Mouse (Mus musculus): ENCODE measurements at regions not wholly inside any gene's neighbourhood (a gene's known extent, or its start where the extent isn't known, plus 50 kb on each side); places are given as distances from the start of the nearest gene placed in this dataset.
A peak's percentile ranks its signal among the peaks of the same experiment; 100 is the strongest.

DNA sequence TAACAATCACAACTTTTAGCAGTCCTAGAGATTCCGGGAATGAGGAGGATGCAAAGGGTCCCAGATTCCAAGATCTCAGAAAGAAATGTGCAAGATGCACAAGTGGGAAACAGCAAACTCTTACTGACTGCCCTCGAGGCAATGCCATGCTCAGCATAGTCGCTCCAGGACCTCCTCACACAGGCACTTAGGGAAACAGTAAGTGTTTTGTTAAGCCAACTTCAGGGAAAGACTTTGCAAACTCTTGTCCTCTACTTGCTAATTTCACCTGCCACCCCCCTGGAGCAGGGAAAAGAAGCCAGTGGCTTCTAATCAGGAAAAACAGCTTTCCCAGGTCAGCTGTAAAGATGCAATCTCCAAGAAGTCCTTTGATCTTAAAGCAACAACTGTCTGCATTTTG is 361.4 kb upstream of the Tenm4 start:
- TF ChIP-seq CTCF (conservative IDR thresholded peaks at IDR 0.05; ENCODE audit: low read length) (no peak), POU5F1 (IDR thresholded peaks at IDR 0.05; ENCODE audit: borderline replicate concordance, low read length) (no peak), NANOG (IDR thresholded peaks at IDR 0.05; ENCODE audit: borderline replicate concordance, low read length) (peak; percentile 83)
- peaks cover 49% of the 10 kb centered on the region for H3K4me1 ChIP-seq (replicated peaks; ENCODE audit: low read depth, low read length)
- H3K36me3 ChIP-seq (ENCODE audit: insufficient read depth, low read length), result no peaks in the 10 kb centered on the region
- no peak overlapping the region for H3K4me3 ChIP-seq (replicated peaks; ENCODE audit: low read length)
- H3K9me3 ChIP-seq (ENCODE audit: low read length), result no peaks in the 10 kb centered on the region
- peaks cover 9% of the 10 kb centered on the region; the same call in 1 of the 2 replicates for H3K27me3 ChIP-seq (ENCODE audit: insufficient read depth, low read length)

DNA sequence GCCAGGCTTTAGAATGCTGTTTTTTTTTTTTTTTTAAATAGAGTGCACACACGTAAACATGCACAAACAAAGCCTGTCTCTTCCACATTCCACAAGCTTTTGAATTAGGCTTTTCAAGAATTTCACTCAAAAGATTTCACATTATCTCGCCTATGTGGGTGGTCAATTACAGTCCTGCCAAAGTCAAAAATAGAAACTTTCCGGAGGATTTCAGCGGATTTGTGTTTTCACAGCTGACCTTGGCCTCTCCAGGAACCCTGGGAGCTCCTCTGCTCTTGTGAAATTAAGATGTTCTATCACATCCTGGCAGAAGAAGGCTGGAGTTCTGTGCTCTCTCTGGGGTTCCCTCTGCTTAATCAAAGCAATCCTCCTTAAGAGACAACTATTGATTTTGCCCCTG is 360.9 kb upstream of the Tenm4 start:
- TF ChIP-seq POU5F1 (IDR thresholded peaks at IDR 0.05; ENCODE audit: borderline replicate concordance, low read length), result no peak
- no peak for TF ChIP-seq CTCF (conservative IDR thresholded peaks at IDR 0.05; ENCODE audit: low read length)
- TF ChIP-seq NANOG (IDR thresholded peaks at IDR 0.05; ENCODE audit: borderline replicate concordance, low read length), result no peak
- peaks cover 9% of the 10 kb centered on the region; the same call in 1 of the 2 replicates for H3K27me3 ChIP-seq (ENCODE audit: insufficient read depth, low read length)

DNA sequence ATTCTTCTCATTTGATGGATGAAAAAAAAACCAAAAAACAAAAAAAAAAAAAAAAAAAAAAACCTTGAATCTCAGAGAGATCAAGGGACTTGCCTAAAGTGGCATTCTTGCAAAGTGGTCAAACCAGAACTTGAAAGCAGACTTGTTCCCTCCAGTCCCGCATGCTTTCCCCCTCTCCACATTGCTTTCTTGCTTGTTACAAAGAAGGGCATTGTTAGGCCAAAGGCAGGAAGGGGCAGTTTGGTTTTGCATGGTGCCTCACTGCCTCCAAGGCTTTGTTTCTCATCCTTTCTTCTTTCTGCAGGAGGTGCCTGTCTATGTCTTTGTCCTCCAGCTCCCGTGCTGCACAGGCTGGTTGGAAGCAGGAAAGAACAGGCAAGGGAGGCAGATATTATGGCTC is 356.2 kb upstream of the Tenm4 start:
- H3K27me3 ChIP-seq (ENCODE audit: insufficient read depth, low read length), result peaks cover 6% of the 10 kb centered on the region; the same call in 1 of the 2 replicates
- peaks cover 36% of the 10 kb centered on the region for H3K4me1 ChIP-seq (replicated peaks; ENCODE audit: low read depth, low read length)
- no peaks in the 10 kb centered on the region for H3K9me3 ChIP-seq (ENCODE audit: low read length)
- H3K36me3 ChIP-seq (ENCODE audit: insufficient read depth, low read length), result no peaks in the 10 kb centered on the region
- TF ChIP-seq CTCF (conservative IDR thresholded peaks at IDR 0.05; ENCODE audit: low read length), result no peak
- no peak for TF ChIP-seq POU5F1 (IDR thresholded peaks at IDR 0.05; ENCODE audit: borderline replicate concordance, low read length)
- TF ChIP-seq NANOG (IDR thresholded peaks at IDR 0.05; ENCODE audit: borderline replicate concordance, low read length), result no peak
- no peak overlapping the region for H3K4me3 ChIP-seq (replicated peaks; ENCODE audit: low read length)

More for the DNA sequence above, 360.9 kb upstream of the Tenm4 start:
- H3K4me3 ChIP-seq (replicated peaks; ENCODE audit: low read length), result no peak overlapping the region
- peaks cover 53% of the 10 kb centered on the region for H3K4me1 ChIP-seq (replicated peaks; ENCODE audit: low read depth, low read length)
- no peaks in the 10 kb centered on the region for H3K9me3 ChIP-seq (ENCODE audit: low read length)
- no peaks in the 10 kb centered on the region for H3K36me3 ChIP-seq (ENCODE audit: insufficient read depth, low read length)

DNA sequence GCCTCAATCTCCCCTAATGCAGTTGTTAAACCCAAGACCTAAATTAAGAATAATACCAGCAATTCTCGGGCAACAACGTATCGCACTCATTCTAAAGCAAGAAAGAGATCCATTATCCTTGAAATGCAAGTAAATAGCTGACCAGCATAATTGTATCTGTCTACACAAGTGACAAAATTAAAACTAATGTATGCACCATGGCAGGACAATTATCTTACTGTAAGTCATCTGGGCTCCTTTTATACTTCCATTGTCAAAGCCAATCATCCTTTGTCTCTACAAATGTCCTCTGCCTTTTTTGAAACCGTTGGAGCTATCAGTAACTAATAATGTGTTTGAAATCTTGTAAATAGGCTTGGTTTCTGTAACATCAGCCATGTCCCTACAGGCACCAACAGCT is 347.5 kb upstream of the Tenm4 start:
- Histone ChIP-seq H3K27me3 (ENCODE audit: insufficient read depth, low read length) (0 out of 2 replicates have a peak, but pooled peaks cover 9% of the 10 kb centered on the region), H3K4me1 (replicated peaks; ENCODE audit: low read depth, low read length) (no peaks in the 10 kb centered on the region), H3K36me3 (ENCODE audit: insufficient read depth, low read length) (no peaks in the 10 kb centered on the region), H3K9me3 (ENCODE audit: low read length) (no peaks in the 10 kb centered on the region), H3K4me3 (replicated peaks; ENCODE audit: low read length) (no peak overlapping the region)
- no peak for TF ChIP-seq POU5F1 (IDR thresholded peaks at IDR 0.05; ENCODE audit: borderline replicate concordance, low read length)
- no peak for TF ChIP-seq NANOG (IDR thresholded peaks at IDR 0.05; ENCODE audit: borderline replicate concordance, low read length)

DNA sequence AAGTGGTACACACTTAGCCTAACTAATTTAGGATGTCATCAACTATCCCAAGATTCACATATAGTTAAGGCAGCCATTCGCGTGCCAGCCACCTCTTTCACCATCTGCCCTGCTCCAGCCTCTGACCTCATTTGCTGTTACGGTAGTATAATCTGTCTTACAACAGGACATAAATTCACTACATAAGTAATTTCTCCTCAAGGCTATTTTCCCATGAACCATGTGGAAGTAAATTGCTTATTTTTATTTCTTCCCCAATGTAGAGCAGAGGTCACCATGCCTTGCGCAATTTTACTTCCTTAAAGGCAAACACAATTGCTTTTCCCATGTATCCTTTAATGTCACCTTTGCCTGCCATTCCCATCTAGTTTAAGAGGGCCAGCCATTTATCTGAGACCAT is 341.2 kb upstream of the Tenm4 start:
- no peak for TF ChIP-seq NANOG (IDR thresholded peaks at IDR 0.05; ENCODE audit: borderline replicate concordance, low read length)
- no peak for TF ChIP-seq POU5F1 (IDR thresholded peaks at IDR 0.05; ENCODE audit: borderline replicate concordance, low read length)
- no peak for TF ChIP-seq CTCF (conservative IDR thresholded peaks at IDR 0.05; ENCODE audit: low read length)
- H3K9me3 ChIP-seq (ENCODE audit: low read length), result no peaks in the 10 kb centered on the region
- no peaks in the 10 kb centered on the region for H3K4me1 ChIP-seq (replicated peaks; ENCODE audit: low read depth, low read length)
- no peaks in the 10 kb centered on the region for H3K36me3 ChIP-seq (ENCODE audit: insufficient read depth, low read length)
- H3K4me3 ChIP-seq (replicated peaks; ENCODE audit: low read length), result no peak overlapping the region
- peaks cover 2% of the 10 kb centered on the region; the same call in 1 of the 2 replicates for H3K27me3 ChIP-seq (ENCODE audit: insufficient read depth, low read length)

DNA sequence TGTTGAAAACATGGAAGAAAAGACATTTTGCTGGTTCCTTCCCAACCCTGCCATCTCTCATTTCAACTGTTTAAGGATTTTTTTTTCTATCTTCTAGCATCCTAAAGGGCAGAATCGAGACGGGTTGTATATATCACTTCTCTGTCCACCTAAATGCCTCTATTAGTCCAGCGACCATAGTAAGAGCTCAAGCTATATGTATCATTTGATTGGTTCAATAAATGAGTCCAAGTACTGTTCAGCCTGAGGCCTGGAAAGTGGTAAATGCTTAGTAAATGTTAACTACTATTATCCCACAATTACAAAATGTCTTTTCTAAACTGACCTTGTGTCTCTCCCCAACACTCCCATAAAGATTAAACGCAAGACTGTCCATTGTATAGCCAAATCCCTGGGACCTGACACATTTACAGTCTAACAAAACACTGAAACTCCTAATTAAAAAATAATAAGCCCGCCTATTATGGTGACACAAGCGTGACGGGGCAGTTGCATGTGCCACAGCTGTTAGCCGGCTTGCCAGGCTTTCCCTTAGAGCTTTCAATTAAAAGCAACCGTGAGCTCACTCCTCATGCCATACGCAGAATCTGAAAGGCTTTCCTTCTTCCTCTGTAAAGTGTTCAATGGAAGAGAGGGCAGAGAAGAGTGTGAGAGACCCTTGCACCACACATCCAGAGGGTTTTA is 336.7 kb upstream of the Tenm4 start:
- Histone ChIP-seq H3K27me3 (ENCODE audit: insufficient read depth, low read length) (peaks cover 2% of the 10 kb centered on the region; the same call in 1 of the 2 replicates), H3K4me1 (replicated peaks; ENCODE audit: low read depth, low read length) (no peaks in the 10 kb centered on the region), H3K9me3 (ENCODE audit: low read length) (no peaks in the 10 kb centered on the region), H3K36me3 (ENCODE audit: insufficient read depth, low read length) (no peaks in the 10 kb centered on the region), H3K4me3 (replicated peaks; ENCODE audit: low read length) (no peak overlapping the region)
- TF ChIP-seq CTCF (conservative IDR thresholded peaks at IDR 0.05; ENCODE audit: low read length), result no peak
- TF ChIP-seq NANOG (IDR thresholded peaks at IDR 0.05; ENCODE audit: borderline replicate concordance, low read length), result no peak
- TF ChIP-seq POU5F1 (IDR thresholded peaks at IDR 0.05; ENCODE audit: borderline replicate concordance, low read length), result no peak

DNA sequence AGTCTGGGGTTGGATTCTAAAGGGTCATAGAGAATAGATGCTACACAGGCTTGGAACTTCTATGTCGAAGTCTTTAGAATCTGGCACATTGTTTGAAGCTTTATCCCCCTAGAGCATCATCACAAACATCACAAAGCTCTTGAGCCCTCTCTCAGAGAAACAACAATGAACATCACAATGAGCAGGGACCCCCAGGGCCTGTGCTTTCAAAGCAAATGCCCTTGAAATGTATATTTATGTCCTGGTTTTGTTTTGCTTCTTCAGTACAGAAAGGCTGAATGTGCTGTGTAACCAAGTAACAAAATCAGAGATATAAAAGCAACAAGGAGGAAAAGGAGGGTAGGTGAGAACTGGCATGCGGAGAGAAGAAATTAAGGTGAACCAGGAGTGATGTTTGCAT is 330.6 kb upstream of the Tenm4 start:
- peaks cover 4% of the 10 kb centered on the region; the same call in 1 of the 2 replicates for H3K4me1 ChIP-seq (replicated peaks; ENCODE audit: low read depth, low read length)
- no peak overlapping the region for H3K4me3 ChIP-seq (replicated peaks; ENCODE audit: low read length)
- no peaks in the 10 kb centered on the region for H3K36me3 ChIP-seq (ENCODE audit: insufficient read depth, low read length)
- no peak for TF ChIP-seq POU5F1 (IDR thresholded peaks at IDR 0.05; ENCODE audit: borderline replicate concordance, low read length)
- peak; percentile 69; the same call in 1 of the 2 replicates for TF ChIP-seq NANOG (IDR thresholded peaks at IDR 0.05; ENCODE audit: borderline replicate concordance, low read length)
- no peaks in the 10 kb centered on the region for H3K27me3 ChIP-seq (ENCODE audit: insufficient read depth, low read length)
- no peaks in the 10 kb centered on the region for H3K9me3 ChIP-seq (ENCODE audit: low read length)

DNA sequence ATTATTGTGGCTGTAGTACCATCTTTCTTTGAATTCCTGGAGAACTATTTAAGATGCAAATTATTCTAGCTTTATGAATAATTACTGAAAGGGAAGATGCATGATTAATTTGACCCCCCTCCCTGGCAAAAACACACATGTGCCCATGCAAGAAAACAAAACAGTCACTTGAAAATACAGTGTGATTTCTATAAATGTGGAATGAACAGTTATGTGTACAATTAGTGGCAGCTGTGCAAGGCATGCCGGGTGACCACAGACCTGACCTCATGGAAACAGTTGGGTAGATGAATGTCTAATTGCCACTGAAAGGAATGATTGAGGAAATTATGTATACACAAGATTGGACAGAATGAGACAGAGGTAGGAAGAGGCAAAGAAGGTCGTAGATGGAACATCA is 321.2 kb upstream of the Tenm4 start:
- Histone ChIP-seq H3K4me1 (replicated peaks; ENCODE audit: low read depth, low read length) (no peaks in the 10 kb centered on the region), H3K36me3 (ENCODE audit: insufficient read depth, low read length) (no peaks in the 10 kb centered on the region), H3K27me3 (ENCODE audit: insufficient read depth, low read length) (peaks cover 3% of the 10 kb centered on the region; the same call in 1 of the 2 replicates), H3K4me3 (replicated peaks; ENCODE audit: low read length) (no peak overlapping the region), H3K9me3 (ENCODE audit: low read length) (no peaks in the 10 kb centered on the region)
- no peak for TF ChIP-seq POU5F1 (IDR thresholded peaks at IDR 0.05; ENCODE audit: borderline replicate concordance, low read length)
- no peak for TF ChIP-seq CTCF (conservative IDR thresholded peaks at IDR 0.05; ENCODE audit: low read length)
- TF ChIP-seq NANOG (IDR thresholded peaks at IDR 0.05; ENCODE audit: borderline replicate concordance, low read length), result no peak

DNA sequence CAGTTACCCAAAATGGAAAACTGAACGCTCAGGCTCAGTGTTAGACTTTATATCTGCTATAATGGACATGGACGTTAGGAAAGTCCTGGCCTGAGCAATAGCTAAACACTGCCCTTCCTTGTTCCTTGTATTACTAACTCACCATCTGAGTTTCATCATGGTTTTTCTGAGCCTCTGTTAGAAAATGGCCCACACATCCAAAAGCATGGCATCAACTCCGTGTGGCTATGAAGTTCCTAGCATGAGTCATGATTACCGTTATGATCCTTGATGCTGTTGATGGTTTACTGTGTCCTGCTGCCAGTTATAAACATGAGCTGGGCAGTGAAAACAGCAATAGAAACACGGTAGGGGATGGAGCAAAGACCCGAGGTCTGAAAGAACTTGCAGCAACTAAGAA is 318.4 kb upstream of the Tenm4 start:
- H3K27me3 ChIP-seq (ENCODE audit: insufficient read depth, low read length), result peaks cover 6% of the 10 kb centered on the region; the same call in 1 of the 2 replicates
- TF ChIP-seq POU5F1 (IDR thresholded peaks at IDR 0.05; ENCODE audit: borderline replicate concordance, low read length), result no peak
- TF ChIP-seq CTCF (conservative IDR thresholded peaks at IDR 0.05; ENCODE audit: low read length), result no peak
- no peak for TF ChIP-seq NANOG (IDR thresholded peaks at IDR 0.05; ENCODE audit: borderline replicate concordance, low read length)

More for the DNA sequence above, 318.4 kb upstream of the Tenm4 start:
- Histone ChIP-seq H3K4me3 (replicated peaks; ENCODE audit: low read length) (no peak overlapping the region), H3K4me1 (replicated peaks; ENCODE audit: low read depth, low read length) (no peaks in the 10 kb centered on the region), H3K9me3 (ENCODE audit: low read length) (no peaks in the 10 kb centered on the region), H3K36me3 (ENCODE audit: insufficient read depth, low read length) (no peaks in the 10 kb centered on the region)

Data from E14TG2a.4 (cell line).